Mouse (Mus musculus) midbrain, embryonic 11.5 days (tissue): ENCODE measurements around the gene Otub2. TPM values are rescaled to one million over a fixed set of nuclear protein-coding genes. Genes with fewer than 3 reads are reported as not detected.

Experiments used
- ATAC-seq: fragments of 200-750 bp; cut with Nextera tagmentation; 2 replicates; pipeline ENCODE4 v1.8.0; 2017; ENCODE audit warnings: moderate TSS enrichment, moderate library complexity; ENCODE audit not compliant: low FRiP score
- DNase-seq: peaks from one replicate; pipeline ENCODE4 v3.0.0; 2015; ENCODE audit warnings: low spot score; ENCODE audit errors: missing footprints
- H3K27ac ChIP-seq: fragments of 300-500 bp; sonication (generic); 2 replicates; pipeline ENCODE4 v1.5.1; 2014; ENCODE audit warnings: low read depth, low read length
- H3K27me3 ChIP-seq: fragments of 300-500 bp; sonication (generic); 2 replicates; pipeline ENCODE4 v1.6.1; 2014; ENCODE audit warnings: mild to moderate bottlenecking, low read length, moderate library complexity, mixed read lengths; ENCODE audit not compliant: control insufficient read depth, insufficient read depth
- H3K36me3 ChIP-seq: fragments of 300-500 bp; sonication (generic); 2 replicates; pipeline ENCODE4 v1.6.1; 2014; ENCODE audit warnings: mild to moderate bottlenecking, low read length, moderate library complexity, mixed read lengths; ENCODE audit not compliant: control insufficient read depth, insufficient read depth
- H3K4me1 ChIP-seq: fragments of 300-500 bp; sonication (generic); 2 replicates; pipeline ENCODE4 v1.6.1; 2014; ENCODE audit warnings: low read length; ENCODE audit not compliant: control insufficient read depth, insufficient read depth
- H3K4me2 ChIP-seq: fragments of 300-500 bp; sonication (generic); 2 replicates; pipeline ENCODE4 v1.6.1; 2014; ENCODE audit warnings: mild to moderate bottlenecking, moderate library complexity
- H3K4me3 ChIP-seq: fragments of 300-500 bp; sonication (generic); 2 replicates; pipeline ENCODE4 v1.5.1; 2014; ENCODE audit warnings: low read depth, low read length
- H3K9ac ChIP-seq: fragments of 300-500 bp; sonication (generic); 2 replicates; pipeline ENCODE4 v1.6.1; 2014; ENCODE audit warnings: low read length
- H3K9me3 ChIP-seq: fragments of 300-500 bp; sonication (generic); 2 replicates; pipeline ENCODE4 v1.6.1; 2016; ENCODE audit warnings: low read length; ENCODE audit not compliant: control insufficient read depth
- WGBS: fragments of 180-500 bp; shearing (Covaris S2); extraction: QIAGEN DNeasy Blood & Tissue Kit; methylation state at CpG from one replicate; pipeline ENCODE4 v1.1.7; 2014; 5-methylcytosine and 5-hydroxymethylcytosine counted together
- polyA plus RNA-seq: library from polyadenylated mRNA; unstranded; fragments of >200 nt; fragmentation: Nextera tagmentation; extraction: Ambion mirVana; gene quantifications from 2 replicates; pipeline ENCODE4 v1.2.1, GENCODE M21; 2014

Otub2 gene
- 13.9 and 14.1 TPM in 2 replicates for polyA plus RNA-seq

- H3K4me1 ChIP-seq: peaks cover 6% of the 10 kb centered on the region
- H3K27me3 ChIP-seq: no peaks in the 10 kb centered on the region
- ATAC-seq: peak; percentile 99
- no peaks in the 10 kb centered on the region for H3K36me3 ChIP-seq
- WGBS: under 1% methylated on average over 52 of the region's 58 CpGs
- no peak within 1 kb of the TSS; the same call in 1 of the 2 replicates for H3K27ac ChIP-seq
- H3K4me3 ChIP-seq: peak within 1 kb of the TSS; percentile 76
- peak; percentile 99 for DNase-seq
- H3K9ac ChIP-seq: peak within 1 kb of the TSS; percentile 87
- no peaks in the 10 kb centered on the region for H3K9me3 ChIP-seq
- H3K4me2 ChIP-seq: peak within 1 kb of the TSS; percentile 80
These were observed at the start of gene Otub2 for GRCm38 (mm10) chr12:103388505-103389347. TSS of gene Otub2 (plus strand) at chr12:103388682.

GRCm38 (mm10) chr12:103341212-103341611, 47.3 kb upstream of the Otub2 start:
- WGBS: 90% methylated on average over 5 of the region's 5 CpGs
- ATAC-seq (no peak), DNase-seq (no peak)
- H3K27me3 ChIP-seq: no peaks in the 10 kb centered on the region
- no peak overlapping the region for H3K4me3 ChIP-seq
- H3K4me1 ChIP-seq: no peaks in the 10 kb centered on the region
- no peak overlapping the region for H3K4me2 ChIP-seq
- H3K36me3 ChIP-seq: no peaks in the 10 kb centered on the region
- H3K9ac ChIP-seq: no peak overlapping the region
- no peak overlapping the region for H3K27ac ChIP-seq
- no peaks in the 10 kb centered on the region for H3K9me3 ChIP-seq

GRCm38 (mm10) chr12:103343456-103343855, 45.0 kb upstream of the Otub2 start:
- 78% methylated on average over 8 of the region's 8 CpGs for WGBS
- H3K4me1 ChIP-seq: no peaks in the 10 kb centered on the region
- no peaks in the 10 kb centered on the region for H3K27me3 ChIP-seq
- no peak overlapping the region for H3K4me2 ChIP-seq
- H3K27ac ChIP-seq: no peak overlapping the region
- no peaks in the 10 kb centered on the region for H3K9me3 ChIP-seq
- no peak overlapping the region for H3K4me3 ChIP-seq
- ATAC-seq (no peak), DNase-seq (no peak)
- no peaks in the 10 kb centered on the region for H3K36me3 ChIP-seq
- no peak overlapping the region for H3K9ac ChIP-seq

- Histone ChIP-seq H3K4me1 (no peaks in the 10 kb centered on the region), H3K9me3 (no peaks in the 10 kb centered on the region), H3K4me2 (no peak overlapping the region), H3K9ac (no peak overlapping the region), H3K27me3 (no peaks in the 10 kb centered on the region), H3K27ac (no peak overlapping the region), H3K36me3 (no peaks in the 10 kb centered on the region), H3K4me3 (no peak overlapping the region)
- DNase-seq: no peak
- ATAC-seq: no peak
- WGBS: 85% methylated on average over 7 of the region's 7 CpGs
These were observed 43.5 kb upstream of the Otub2 start for GRCm38 (mm10) chr12:103344934-103345333.

- H3K4me1 ChIP-seq: no peaks in the 10 kb centered on the region
- no peaks in the 10 kb centered on the region for H3K27me3 ChIP-seq
- no peak overlapping the region for H3K27ac ChIP-seq
- WGBS: 87% methylated on average over 8 of the region's 8 CpGs
- no peak overlapping the region for H3K4me3 ChIP-seq
- H3K9ac ChIP-seq: no peak overlapping the region
- ATAC-seq (no peak), DNase-seq (no peak)
- H3K9me3 ChIP-seq: no peaks in the 10 kb centered on the region
- H3K4me2 ChIP-seq: no peak overlapping the region
- no peaks in the 10 kb centered on the region for H3K36me3 ChIP-seq
These were observed 41.5 kb upstream of the Otub2 start for GRCm38 (mm10) chr12:103346945-103347344.

- ATAC-seq (no peak), DNase-seq (no peak)
- Histone ChIP-seq H3K4me2 (no peak overlapping the region), H3K36me3 (no peaks in the 10 kb centered on the region), H3K27me3 (no peaks in the 10 kb centered on the region), H3K4me1 (no peaks in the 10 kb centered on the region), H3K9me3 (no peaks in the 10 kb centered on the region), H3K9ac (no peak overlapping the region), H3K4me3 (no peak overlapping the region), H3K27ac (no peak overlapping the region)
- WGBS: 59% methylated on average over 5 of the region's 5 CpGs
These were observed 41.1 kb upstream of the Otub2 start for GRCm38 (mm10) chr12:103347406-103347805.

- no peak overlapping the region for H3K4me2 ChIP-seq
These were observed 40.0 kb upstream of the Otub2 start for GRCm38 (mm10) chr12:103348506-103348905.

GRCm38 (mm10) chr12:103352735-103353134, 35.7 kb upstream of the Otub2 start:
- Histone ChIP-seq H3K4me2 (no peak overlapping the region), H3K36me3 (no peaks in the 10 kb centered on the region), H3K4me3 (no peak overlapping the region), H3K27ac (no peak overlapping the region), H3K9me3 (no peaks in the 10 kb centered on the region), H3K27me3 (no peaks in the 10 kb centered on the region), H3K9ac (no peak overlapping the region), H3K4me1 (no peaks in the 10 kb centered on the region)
- ATAC-seq (no peak), DNase-seq (no peak)
- 88% methylated on average over 6 of the region's 6 CpGs for WGBS

More at GRCm38 (mm10) chr12:103348506-103348905, 40.0 kb upstream of the Otub2 start:
- Histone ChIP-seq H3K9ac (no peak overlapping the region), H3K27ac (no peak overlapping the region), H3K4me3 (no peak overlapping the region), H3K9me3 (no peaks in the 10 kb centered on the region), H3K4me1 (no peaks in the 10 kb centered on the region), H3K27me3 (no peaks in the 10 kb centered on the region), H3K36me3 (no peaks in the 10 kb centered on the region)
- ATAC-seq (peak; percentile 49; the same call in 1 of the 2 replicates), DNase-seq (peak; percentile 98)
- 8% methylated on average over 3 of the region's 3 CpGs for WGBS

- Histone ChIP-seq H3K9me3 (no peaks in the 10 kb centered on the region), H3K4me2 (no peak overlapping the region), H3K9ac (no peak overlapping the region), H3K36me3 (no peaks in the 10 kb centered on the region), H3K4me1 (no peaks in the 10 kb centered on the region), H3K27ac (no peak overlapping the region), H3K4me3 (no peak overlapping the region), H3K27me3 (no peaks in the 10 kb centered on the region)
- 23% methylated on average over 5 of the region's 5 CpGs for WGBS
- DNase-seq (peak; percentile 85), ATAC-seq (peak; percentile 68)
These were observed 34.9 kb upstream of the Otub2 start for GRCm38 (mm10) chr12:103353538-103353937.
